Mouse (Mus musculus): ENCODE measurements around the gene Adgrg2. TPM values are rescaled to one million over a fixed set of nuclear protein-coding genes. Genes with fewer than 3 reads are reported as not detected.
A peak's percentile ranks its signal among the peaks of the same experiment; 100 is the strongest.

The Adgrg2 gene
- total RNA-seq (2014; fragmentation: Nextera tagmentation) (not detected in 2 replicates), total RNA-seq (2017) (not detected in 2 replicates)

DNA sequence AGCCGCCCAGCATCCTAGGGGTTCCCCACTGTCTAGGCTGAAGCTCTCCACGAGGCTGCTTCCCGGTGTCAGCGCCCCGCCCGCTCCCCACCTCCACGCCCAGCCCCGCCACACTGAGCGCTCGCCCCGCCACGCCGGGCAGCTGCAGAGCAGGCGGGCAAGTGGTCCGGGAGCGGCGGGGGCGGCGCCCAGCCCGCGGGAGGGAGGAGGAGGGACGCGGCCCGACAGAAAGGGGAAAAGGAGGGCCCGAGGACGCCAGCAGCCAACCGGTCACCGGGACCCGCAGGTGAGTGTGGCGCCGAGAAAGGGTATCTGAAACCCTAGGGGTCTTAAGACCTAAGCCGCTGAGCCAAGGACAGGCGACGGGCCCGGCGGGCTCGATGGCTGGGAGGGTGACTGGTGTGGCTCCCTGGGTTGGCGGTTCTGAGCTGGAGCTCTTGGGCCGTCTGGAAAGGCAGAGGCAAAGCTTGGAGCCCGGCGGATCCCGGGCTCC lies at the start of gene Adgrg2:
TSS of gene Adgrg2 (plus strand) at position 227 of the 493 bp plus-strand sequence.
- ATAC-seq (replicated peaks; ENCODE audit: poor library complexity, severe bottlenecking), result peak; percentile 90

DNA sequence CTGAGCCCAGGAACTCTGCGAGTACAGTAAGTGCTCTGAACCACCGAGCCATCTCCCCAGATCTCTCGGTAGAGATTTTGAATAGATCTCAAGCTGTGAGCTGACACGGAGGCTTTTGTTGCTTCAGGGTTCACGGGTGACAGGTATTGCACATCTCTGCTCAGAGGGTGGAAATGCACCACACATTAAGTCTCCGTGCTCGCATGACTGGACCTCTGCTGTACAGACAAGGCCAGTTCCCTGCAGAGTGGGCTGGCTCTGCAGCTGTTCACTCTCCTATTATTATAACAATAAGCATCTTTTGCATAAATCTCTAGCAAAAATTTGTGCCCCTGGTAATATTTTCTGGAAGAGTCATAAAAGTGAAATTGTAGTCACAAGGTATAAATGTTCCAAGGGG lies 39.5 kb upstream of the Adgrg2 start:
- no peak for ATAC-seq (replicated peaks; ENCODE audit: poor library complexity, severe bottlenecking)

DNA sequence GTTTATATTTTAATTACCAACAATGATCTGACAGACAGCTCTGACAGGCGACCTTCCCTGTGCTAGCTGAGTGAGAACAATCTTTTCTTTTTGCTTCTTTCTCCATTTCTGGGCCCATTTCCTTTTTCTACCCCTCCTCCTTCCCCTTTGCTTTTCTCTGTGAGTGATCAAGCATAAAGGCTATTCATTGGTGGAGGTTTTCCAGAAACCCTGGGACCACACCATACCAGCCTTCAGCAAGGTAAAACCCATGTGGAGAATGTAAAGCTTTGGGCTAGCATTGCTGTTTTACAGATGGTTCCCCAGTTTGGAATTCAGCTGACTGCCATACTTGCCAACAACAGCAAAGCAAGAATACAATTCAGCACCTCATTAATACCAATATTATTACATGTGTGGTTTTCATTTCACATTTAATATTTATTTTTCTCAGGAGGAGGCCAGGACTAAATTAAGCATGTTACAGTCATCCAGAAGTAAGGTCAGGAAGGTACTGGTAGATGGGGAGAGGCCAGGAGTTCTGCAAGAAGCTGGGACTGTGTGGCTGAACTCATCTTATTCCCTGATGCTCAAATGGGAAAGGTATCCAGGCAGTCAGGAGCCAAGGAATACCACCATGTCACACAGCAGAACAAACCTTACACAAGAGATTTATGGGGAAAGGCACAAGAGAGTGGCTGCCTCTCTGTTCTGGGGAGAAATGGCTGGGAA lies 38.4 kb upstream of the Adgrg2 start:
- no peak for ATAC-seq (replicated peaks; ENCODE audit: poor library complexity, severe bottlenecking)

DNA sequence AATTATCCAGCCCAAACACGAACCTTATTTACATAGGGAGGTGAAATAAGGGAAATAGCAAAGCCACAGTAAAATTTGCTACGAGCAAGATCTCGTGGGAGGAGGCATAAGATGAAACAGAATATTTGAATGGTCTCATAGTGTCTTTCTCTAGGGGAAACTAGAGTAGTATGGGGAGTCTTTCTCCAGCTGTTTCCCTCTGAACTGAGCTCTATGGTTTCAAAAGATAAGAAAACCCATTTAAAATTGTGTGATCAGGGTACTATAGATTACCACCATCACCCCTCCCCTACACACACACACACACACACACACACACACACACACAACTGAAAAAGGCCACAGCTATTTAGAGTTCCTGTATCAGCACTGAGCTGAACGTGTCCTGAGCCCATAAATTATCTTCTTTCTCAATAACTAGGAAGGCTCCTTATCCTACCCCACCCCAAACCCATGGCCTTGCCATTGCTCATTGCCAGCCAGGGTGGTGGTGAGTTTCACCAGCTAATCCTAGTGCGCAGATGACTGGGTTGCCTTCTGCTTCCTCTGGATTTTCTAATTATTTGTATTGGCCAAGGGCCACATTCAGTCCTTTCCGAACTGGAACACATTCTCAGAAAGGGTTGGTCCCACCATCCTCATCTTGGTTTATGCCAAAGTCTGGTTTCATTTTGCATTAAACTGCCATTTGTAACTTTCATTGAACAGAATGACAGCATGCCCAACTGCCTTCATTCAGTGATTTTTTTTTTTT lies 5.6 kb upstream of the Adgrg2 start:
- no peak for ATAC-seq (replicated peaks; ENCODE audit: poor library complexity, severe bottlenecking)

DNA sequence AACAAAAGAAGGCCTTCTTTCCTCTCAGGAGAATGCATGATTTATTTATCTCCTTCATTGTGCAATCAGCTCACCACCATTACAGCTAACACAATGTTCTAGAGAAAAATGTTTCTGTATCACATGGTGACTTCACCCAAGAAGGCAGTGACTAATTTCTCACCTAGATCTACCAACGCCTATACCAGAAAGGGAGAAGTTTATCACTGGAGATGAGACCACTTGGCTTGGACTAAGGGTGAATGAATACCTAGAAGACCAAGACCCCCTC lies 5.1 kb upstream of the Adgrg2 start:
- ATAC-seq (replicated peaks; ENCODE audit: poor library complexity, severe bottlenecking), result no peak

DNA sequence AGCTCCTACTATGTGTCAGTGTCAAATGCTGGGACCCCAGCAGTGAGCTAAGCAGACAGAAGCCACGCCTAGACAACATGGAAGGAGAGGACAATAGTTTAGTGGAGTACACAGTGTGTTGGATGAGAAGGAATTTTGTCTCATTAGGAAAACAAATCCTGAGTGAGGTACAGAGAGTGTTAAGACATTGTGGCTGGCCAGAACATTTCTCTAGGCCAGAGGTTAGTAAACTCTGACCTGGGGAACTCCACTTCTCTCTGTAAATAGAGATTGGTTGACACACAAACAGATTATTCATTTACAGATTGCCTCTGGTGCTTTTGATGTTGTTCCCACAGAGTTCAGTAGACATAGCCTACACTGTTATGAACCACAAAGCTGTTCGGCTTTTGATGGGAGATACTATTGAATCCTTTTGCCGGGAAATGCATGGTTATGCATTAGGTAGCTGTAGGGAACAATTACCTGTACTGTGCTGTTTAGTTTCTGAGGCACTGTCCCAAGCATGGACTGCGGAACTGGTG lies 22.5 kb downstream of the Adgrg2 start:
- no peak for ATAC-seq (replicated peaks; ENCODE audit: poor library complexity, severe bottlenecking)

DNA sequence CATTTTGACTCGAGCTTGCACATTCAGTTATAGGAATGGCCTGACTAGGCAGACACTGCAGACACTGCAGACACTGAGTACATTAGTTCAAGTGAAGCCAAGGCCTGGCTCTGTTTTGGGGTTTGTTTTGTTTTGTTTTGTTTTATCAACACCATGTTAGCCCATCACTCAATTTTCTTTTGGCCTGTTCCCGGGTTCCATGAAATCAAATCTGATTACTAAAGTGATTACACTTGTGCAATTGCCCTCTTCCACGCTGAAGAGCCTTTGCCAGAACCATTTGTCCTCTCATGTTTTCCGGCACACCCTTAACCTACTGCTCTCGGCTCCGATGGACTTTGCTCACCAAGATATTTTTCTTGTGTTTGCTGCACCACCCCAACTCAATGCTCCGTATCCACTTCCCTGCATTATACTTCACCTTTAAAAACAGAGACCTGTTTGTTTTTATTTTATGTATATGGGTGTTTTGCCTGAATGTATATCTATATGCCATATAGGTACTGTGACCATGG lies 23.4 kb downstream of the Adgrg2 start:
- no peak for ATAC-seq (replicated peaks; ENCODE audit: poor library complexity, severe bottlenecking)

DNA sequence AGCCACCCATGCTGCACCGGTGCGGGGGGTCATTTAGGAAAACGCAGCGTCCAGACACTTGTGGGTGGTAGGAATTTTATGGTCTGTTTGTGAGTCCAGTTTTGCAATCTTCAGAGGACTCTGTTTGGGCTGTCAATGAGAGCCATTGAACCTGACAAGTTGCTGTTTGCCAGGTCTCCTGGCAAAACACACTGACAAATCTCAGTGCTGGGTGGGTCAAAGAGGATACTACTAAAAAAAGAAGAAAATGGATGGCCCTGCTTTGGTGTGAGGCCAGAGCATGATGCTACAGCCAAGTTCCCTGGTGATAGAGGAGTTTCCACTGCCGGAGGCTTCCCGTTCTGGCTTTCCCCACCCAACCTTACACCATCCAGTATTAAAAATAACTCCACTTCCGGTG lies 27.9 kb downstream of the Adgrg2 start:
- ATAC-seq (replicated peaks; ENCODE audit: poor library complexity, severe bottlenecking), result no peak

DNA sequence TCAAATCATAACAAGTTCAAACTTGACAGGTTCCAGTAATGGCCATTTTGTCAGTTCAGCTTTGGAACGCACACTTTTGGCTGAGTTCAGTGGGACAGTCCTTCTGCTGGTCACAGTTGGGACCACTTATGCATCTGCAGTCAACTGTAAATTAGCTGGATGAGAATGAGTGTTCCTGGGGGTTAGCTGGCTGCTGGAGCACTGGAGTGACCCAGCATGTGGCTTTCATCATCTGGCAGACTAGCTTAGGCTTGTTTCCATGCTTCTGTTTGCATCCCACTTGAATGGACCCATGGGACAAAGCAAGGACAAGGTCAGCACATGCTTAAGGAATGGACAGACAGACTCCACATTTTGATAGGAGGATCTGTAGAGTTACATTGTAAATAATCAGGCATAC lies 33.2 kb downstream of the Adgrg2 start:
- ATAC-seq (replicated peaks; ENCODE audit: poor library complexity, severe bottlenecking), result no peak

DNA sequence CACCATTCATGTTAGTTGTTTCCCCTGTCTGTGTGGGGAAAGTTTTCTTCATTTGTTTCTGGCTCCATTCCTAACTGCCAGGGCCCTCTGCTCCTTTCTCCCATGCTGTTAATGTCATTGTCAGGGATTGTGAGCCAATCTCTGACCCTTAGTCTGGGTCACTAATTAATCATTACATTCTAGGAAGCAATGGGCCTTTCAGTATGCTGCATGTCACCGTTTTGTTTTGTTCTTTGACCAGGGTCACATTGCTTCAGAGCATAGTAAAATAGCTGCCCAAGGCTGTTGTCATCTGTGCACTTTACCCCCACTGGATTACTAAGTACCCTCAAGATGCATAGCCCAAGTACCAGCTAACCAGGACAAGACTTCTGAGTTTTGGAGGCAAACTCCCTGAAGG lies 36.0 kb downstream of the Adgrg2 start:
- ATAC-seq (replicated peaks; ENCODE audit: poor library complexity, severe bottlenecking), result no peak

DNA sequence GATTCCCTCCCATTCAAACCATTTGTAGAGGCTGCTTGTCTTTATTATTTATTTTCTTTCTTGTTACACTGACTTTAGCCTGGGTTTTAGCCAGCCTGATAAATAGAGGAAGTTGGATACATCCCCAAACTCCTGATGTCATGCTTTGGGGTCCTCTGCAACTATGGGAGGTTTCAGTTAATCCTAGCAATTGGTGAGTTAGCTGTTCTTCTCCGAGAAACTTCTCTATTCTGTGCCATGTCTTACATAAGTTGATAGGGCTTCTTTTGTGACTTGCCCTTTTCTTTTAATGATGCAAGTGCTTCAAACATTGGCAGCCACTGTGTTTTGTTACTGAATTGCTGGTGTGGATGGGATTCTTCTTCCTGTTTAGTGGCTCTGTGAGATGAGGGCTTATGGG lies 36.4 kb downstream of the Adgrg2 start:
- peak; percentile 67 for ATAC-seq (replicated peaks; ENCODE audit: poor library complexity, severe bottlenecking)

DNA sequence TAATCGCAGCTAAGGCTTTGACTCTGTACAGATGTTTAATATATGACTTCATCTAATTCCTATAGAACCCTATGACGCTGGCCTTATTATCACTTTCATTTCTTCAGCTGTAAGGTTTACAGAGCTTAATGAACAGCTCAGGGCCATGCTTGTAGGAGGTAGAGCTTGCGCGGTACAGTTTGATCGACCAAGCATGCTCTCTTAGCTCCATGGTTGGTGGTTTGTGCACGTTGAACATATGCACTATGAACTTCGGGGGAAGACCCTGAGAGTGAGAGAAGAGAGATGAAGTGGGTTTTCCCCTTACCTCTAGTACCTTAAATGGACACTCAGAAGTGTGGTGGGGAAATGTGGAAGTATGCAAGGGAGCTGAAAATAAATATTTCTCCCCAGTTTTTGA lies 41.7 kb downstream of the Adgrg2 start:
- no peak for ATAC-seq (replicated peaks; ENCODE audit: poor library complexity, severe bottlenecking)

DNA sequence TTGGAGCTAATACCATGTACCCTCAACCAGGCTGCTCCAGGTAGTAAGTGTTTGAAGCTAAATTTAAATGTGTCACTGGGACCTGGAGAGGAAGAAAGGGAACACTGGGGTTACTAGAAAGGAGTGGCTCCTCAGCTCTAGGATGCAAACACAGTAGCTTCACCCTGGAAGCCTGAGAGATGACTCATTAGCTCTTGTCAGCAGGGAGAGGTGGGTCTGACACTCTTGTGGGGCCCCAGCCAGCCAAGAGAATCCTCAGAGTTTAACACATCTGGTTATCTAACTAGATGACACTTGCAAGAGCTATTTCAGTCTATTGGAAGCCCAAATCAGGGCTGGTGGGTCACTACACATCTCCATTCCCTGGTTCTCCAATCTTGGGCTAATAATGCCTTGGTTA lies 50.8 kb downstream of the Adgrg2 start:
- no peak for ATAC-seq (replicated peaks; ENCODE audit: poor library complexity, severe bottlenecking)

DNA sequence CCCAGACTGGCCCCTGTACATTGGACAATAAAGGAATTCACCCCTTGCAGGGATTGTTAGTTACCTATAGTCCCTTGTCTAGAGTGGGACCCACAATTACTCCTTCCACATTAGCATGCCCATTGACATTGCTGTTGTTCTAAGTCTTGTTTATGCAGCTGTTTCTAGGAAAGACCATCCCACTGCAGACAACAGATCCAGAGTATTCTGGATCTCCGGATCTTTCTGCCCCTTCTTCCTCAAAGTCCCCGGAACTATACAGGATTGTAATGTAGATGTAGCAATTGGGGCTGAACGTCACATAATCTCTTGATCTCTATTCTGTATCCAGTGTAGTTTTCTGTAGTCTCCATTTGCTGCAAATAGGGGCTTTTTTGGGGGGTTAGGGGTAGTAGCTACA lies 57.9 kb downstream of the Adgrg2 start:
- ATAC-seq (replicated peaks; ENCODE audit: poor library complexity, severe bottlenecking), result no peak

DNA sequence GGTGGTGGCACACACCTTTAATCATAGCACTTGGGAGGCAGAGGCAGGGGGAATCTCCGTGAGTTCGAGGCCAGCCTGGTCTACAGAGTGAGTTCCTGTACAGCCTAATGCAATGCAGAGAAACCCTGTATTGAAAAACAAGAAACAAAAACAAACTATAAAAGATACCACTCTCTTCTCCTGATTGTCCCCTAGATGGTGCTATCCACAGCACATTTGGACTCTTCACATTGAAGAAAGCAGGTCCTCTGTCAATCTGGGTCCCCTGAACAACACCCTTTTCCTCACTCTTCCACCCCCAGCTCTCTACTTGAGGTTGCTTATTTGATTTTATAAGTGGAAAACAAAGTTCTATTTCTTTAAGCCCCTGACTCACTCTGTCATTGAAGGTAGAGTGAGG lies 58.9 kb downstream of the Adgrg2 start:
- ATAC-seq (replicated peaks; ENCODE audit: poor library complexity, severe bottlenecking), result no peak

DNA sequence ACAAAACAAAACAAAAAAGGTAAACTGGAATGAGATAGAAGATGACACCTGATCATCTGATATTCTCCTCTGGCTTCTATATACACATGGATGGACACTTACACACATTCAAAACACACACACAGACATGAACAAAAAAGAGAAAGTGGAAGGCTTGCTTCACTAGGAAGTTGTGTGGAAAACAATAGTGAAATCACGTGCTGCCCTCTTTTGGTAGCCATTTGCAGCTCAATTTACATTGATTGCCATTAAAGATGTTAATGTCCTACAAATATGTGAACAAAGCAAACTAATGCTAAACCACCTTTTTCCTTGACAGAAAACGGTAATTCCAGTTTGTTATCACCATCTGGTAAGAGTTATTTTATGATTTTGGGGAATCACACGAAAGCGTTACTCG lies 65.2 kb downstream of the Adgrg2 start:
- no peak for ATAC-seq (replicated peaks; ENCODE audit: poor library complexity, severe bottlenecking)

DNA sequence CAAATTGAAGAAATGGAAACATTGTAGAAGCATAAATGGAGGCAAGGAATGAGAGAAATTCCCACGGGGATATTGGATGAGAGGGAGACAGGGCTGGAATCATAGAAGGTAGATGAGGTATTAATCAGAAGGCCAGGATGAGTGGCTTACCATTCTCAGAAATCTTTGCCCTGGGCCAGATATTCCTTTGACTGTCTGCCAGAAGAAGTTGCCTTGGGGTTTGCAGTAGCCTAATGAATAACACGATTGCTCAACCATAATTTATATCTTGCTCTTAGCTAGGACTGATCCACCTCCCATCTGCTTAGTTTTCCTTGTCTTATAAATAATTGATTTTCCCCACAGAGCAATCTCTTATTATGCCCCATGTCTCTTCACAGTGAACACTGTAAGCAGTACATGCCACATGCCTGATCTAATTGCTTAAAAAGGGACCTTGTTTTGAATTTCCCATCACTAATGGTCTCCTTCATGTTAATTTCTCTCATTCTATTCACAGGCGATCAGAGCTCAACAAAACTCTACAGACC lies 80.8 kb downstream of the Adgrg2 start:
- ATAC-seq (replicated peaks; ENCODE audit: poor library complexity, severe bottlenecking), result no peak

DNA sequence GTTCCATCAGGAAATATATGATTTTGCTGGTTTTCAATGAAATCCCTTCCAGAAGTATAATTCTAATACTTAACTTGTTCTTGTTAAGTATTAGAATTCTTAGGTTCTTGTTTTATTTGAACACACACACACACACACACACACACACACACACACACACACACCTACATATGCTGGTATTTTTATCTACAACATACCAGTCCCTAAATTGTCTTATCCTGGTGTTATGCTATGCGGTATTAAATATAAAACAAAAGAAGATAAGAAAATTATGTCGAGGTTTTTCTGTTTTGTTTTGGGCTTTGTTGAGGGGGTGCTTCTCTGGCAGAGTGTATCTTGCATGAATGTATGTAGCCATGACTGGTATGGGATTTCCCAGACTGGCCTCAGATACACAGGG lies 99.3 kb downstream of the Adgrg2 start:
- ATAC-seq (replicated peaks; ENCODE audit: poor library complexity, severe bottlenecking), result no peak

DNA sequence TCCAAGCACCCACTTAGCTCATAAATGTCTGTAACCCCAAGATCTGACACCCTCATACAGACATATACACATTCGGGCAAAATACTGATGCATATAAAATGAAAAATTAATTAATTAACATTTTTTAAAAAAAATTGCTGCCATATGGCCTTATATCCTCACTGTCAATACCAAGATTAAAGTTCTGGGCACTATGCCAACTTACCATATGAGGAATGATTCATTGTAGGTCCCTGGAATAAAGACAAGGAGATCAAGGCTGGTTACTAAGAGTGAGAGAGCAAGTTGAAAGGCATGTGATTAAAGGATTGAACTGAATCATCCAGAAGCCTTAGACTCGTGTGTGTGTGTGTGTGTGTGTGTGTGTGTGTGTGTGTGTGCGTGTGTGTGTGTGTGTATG lies 103.8 kb downstream of the Adgrg2 start:
- no peak for ATAC-seq (replicated peaks; ENCODE audit: poor library complexity, severe bottlenecking)

DNA sequence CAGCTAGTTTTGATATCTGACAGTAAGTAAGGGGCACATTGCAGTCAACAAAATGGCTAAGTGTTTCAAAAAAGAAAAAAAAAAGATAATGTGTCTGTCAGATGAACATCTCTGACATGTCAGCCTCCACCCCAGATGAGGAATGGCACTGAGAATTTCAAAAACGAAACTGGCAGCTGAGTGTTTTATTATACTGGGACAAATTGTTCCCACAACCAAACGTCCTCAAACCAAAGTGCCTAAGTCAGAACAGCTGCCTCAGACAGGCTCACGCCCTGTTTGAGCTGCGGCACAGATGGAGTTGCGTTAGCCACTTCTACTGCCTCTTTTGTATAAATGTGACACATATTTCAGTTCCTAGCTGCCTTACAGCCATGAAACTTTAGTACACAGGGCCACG lies 104.4 kb downstream of the Adgrg2 start:
- no peak for ATAC-seq (replicated peaks; ENCODE audit: poor library complexity, severe bottlenecking)

DNA sequence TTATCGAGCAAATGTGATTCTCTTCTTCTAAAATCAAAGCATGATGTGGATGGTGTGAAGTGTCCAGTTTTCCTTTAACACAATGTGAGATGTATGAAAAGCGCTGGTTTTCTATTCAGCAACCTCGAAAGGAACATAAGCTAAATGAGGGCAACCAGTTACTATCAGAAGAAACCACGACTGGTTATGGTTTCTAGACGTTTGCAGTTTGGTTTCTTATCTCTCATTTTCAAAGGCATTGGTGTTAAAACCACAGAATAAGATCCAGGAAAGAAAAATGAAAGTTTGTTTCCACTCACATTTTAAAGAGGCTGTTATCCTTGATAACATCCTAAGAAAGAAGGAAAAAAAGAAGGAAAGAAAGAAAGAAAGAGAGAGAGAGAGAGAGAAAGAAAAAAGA lies 106.0 kb downstream of the Adgrg2 start:
- ATAC-seq (replicated peaks; ENCODE audit: poor library complexity, severe bottlenecking), result no peak
